In genomic region chr13:107888571-107889451, GRCm38 (mm10) we compare ENCODE assay signal across 8 mouse cellular contexts.
DNase-seq lines count a peak whose midpoint lies in the region; ATAC-seq and TF ChIP-seq lines count a peak whose summit lies in the region.

No protein-coding gene starts in this region.

- H3K9ac ChIP-seq in ES-E14 (ENCODE audit: insufficient read depth, low read depth, low read length, poor library complexity, severe bottlenecking) = peak overlapping the region; percentile 75
- peak overlapping the region; percentile 99 for H3K9ac ChIP-seq in hindbrain, embryonic 13.5 days

- peaks cover 46% of the 10 kb centered on the region for H3K79me2 ChIP-seq in macrophage (ENCODE audit: inconsistent target)

- intact Hi-C loops in left cerebral cortex, adult 2 months (cut with DNase I) = loop anchor here (5.0 kb wide), 3 partner anchors 42 to 122 kb away; no protein-coding TSS in a partner anchor

- H3K9me3 ChIP-seq in ES-E14 (ENCODE audit: control insufficient read depth, insufficient read depth, low read depth, low read length) = no peaks in the 10 kb centered on the region
- H3K9me3 ChIP-seq in hindbrain, embryonic 13.5 days = no peaks in the 10 kb centered on the region

- H3K4me3 ChIP-seq in ES-E14 (ENCODE audit: insufficient read depth in 1 of 2, low read depth in 1 of 2, low read length in 2 of 2, poor library complexity in 1 of 2, severe bottlenecking in 1 of 2) = peak overlapping the region; percentile 82 to 96
- H3K4me3 ChIP-seq in cerebellum, adult 2 months (replicated peaks; ENCODE audit: insufficient read depth, low read depth, low read length) = peak overlapping the region; percentile 65
- peak overlapping the region; percentile 98 for H3K4me3 ChIP-seq in hindbrain, embryonic 13.5 days
- peak overlapping the region; percentile 87 for H3K4me3 ChIP-seq in left cerebral cortex, adult 2 months
- peak overlapping the region; percentile 52 for H3K4me3 ChIP-seq in macrophage (ENCODE audit: inconsistent target)

- TF ChIP-seq CTCF in cerebellum, adult 2 months (IDR thresholded peaks at IDR 0.05; ENCODE audit: borderline replicate concordance, insufficient read depth, low read depth, low read length) = no peak
- no peak; the same call in 1 of the 2 replicates for TF ChIP-seq CTCF in left cerebral cortex, adult 2 months (IDR thresholded peaks at IDR 0.05)

- H3K27ac ChIP-seq in ES-E14 (ENCODE audit: insufficient read depth, low read depth, low read length, poor library complexity, severe bottlenecking) (no peak overlapping the region), macrophage (no peak overlapping the region)
- H3K27ac ChIP-seq in cerebellum, adult 2 months (ENCODE audit: insufficient read depth, low read length) = no peak overlapping the region
- peak overlapping the region; percentile 99 for H3K27ac ChIP-seq in hindbrain, embryonic 13.5 days
- H3K27ac ChIP-seq in left cerebral cortex, adult 2 months = peak overlapping the region; percentile 82

- H3K4me2 ChIP-seq in hindbrain, embryonic 13.5 days = peak overlapping the region; percentile 70

- no peaks in the 10 kb centered on the region; the same call in 1 of the 2 replicates for H3K27me3 ChIP-seq in cerebellum, adult 2 months (ENCODE audit: control insufficient read depth, insufficient read depth, low read length)
- H3K27me3 ChIP-seq in hindbrain, embryonic 13.5 days = peaks cover 3% of the 10 kb centered on the region; the same call in 1 of the 2 replicates

- H3K36me3 ChIP-seq in ES-E14 (ENCODE audit: control insufficient read depth, insufficient read depth, low read length, poor library complexity, severe bottlenecking) (no peaks in the 10 kb centered on the region), macrophage (ENCODE audit: inconsistent target) (no peaks in the 10 kb centered on the region)
- H3K36me3 ChIP-seq in hindbrain, embryonic 13.5 days = no peaks in the 10 kb centered on the region

- peaks cover 0 to 3% of the 10 kb centered on the region in 2 experiments; a peak in 1 of 4 replicates for H3K4me1 ChIP-seq in ES-E14 (ENCODE audit: control insufficient read depth in 2 of 2, insufficient read depth in 2 of 2, low read length in 2 of 2, poor library complexity in 1 of 2)
- H3K4me1 ChIP-seq in cerebellum, adult 2 months (ENCODE audit: control insufficient read depth, insufficient read depth, low read length) = no peaks in the 10 kb centered on the region
- peaks cover 36% of the 10 kb centered on the region for H3K4me1 ChIP-seq in hindbrain, embryonic 13.5 days (replicated peaks)

- ATAC-seq in hindbrain, embryonic 13.5 days (ENCODE audit: low FRiP score) = no peak

- in situ Hi-C loops in ES-E14 (cut with MboI; ENCODE audit: low sequenced_read_pairs in 2 of 2, unreplicated experiment in 2 of 2) = no loop called here

- DNase-seq in ES-E14 (ENCODE audit: low read depth, low spot score) = no peak
- DNase-seq in cerebellum, adult 2 months = peak; percentile 50 to 55
- DNase-seq in frontal cortex, postnatal 14 days (ENCODE audit: low spot score in 2 of 2) = peak; percentile 44 to 61
- DNase-seq in left cerebral cortex, adult 2 months (ENCODE audit: extremely low spot score in 1 of 2, low spot score in 2 of 2) = peak; percentile 61 to 65
- DNase-seq in right cerebral cortex, postnatal 14 days = peak; percentile 60
- DNase-seq in urinary bladder, postnatal 4 days (ENCODE audit: low spot score in 2 of 2) = peak; percentile 50 to 68

- TF ChIP-seq POLR2A in cerebellum, adult 2 months (IDR thresholded peaks at IDR 0.05; ENCODE audit: borderline replicate concordance, insufficient read depth, low read length) = no peak

- WGBS in cerebellum, adult 2 months = under 1% methylated on average over 125 of the region's 127 CpGs
- under 1% methylated on average over 84 of the region's 127 CpGs for WGBS in hindbrain, embryonic 13.5 days
- WGBS in macrophage (ENCODE audit: missing documents) = 1% methylated on average over 74 of the region's 127 CpGs

TF ChIP-seq in ES-E14, 5 proteins besides CTCF, POLR2A, EP300 and RAD21:
- TF ChIP-seq ZC3H11A (IDR thresholded peaks at IDR 0.05; ENCODE audit: borderline replicate concordance, low read depth, low read length) (no peak), MAFK (IDR thresholded peaks at IDR 0.05; ENCODE audit: insufficient read depth, low read depth, low read length) (no peak), CHD2 (IDR thresholded peaks at IDR 0.05; ENCODE audit: low read depth, low read length) (no peak), HCFC1 (IDR thresholded peaks at IDR 0.05; ENCODE audit: borderline replicate concordance, insufficient read depth, low read length) (no peak), ZNF384 (IDR thresholded peaks at IDR 0.05; ENCODE audit: low read depth, low read length) (no peak)

Comparison
In these comparisons a context has a peak if more than half of its experiments do, and no peak if none do; other contexts are left out.
1. H3K27ac ChIP-seq: peak in hindbrain, embryonic 13.5 days (single experiment) and left cerebral cortex, adult 2 months (single experiment); none in ES-E14 (single experiment), cerebellum, adult 2 months (single experiment) and macrophage (single experiment).
2. Peak in every context shown above with its lines, with median percentiles within 50 percentile points of each other: H3K4me3 ChIP-seq.